11 mouse cellular contexts compared by ENCODE assay signal in genomic region chr5:116461354-116462042, GRCm38 (mm10). TPM values are rescaled to one million over a fixed set of nuclear protein-coding genes. Genes with fewer than 3 reads are reported as not detected.
A peak's percentile ranks its signal among the peaks of the same experiment; 100 is the strongest.
DNase-seq lines count a peak whose midpoint lies in the region; ATAC-seq and TF ChIP-seq lines count a peak whose summit lies in the region.
"Had no signal": no experiment of that assay in that cellular context is flagged by ENCODE, and none has a peak within 500 bp of the region (broad histone marks: within the 10 kb centered on the region; RNA-seq: fewer than 3 reads in every experiment).

No protein-coding gene starts in this region.

- H3K36me3 ChIP-seq in forebrain, embryonic 10.5 days (replicated peaks), result peaks cover 31% of the 10 kb centered on the region
- H3K36me3 ChIP-seq in forebrain, embryonic 16.5 days (ENCODE audit: control insufficient read depth, insufficient read depth), result peaks cover 32% of the 10 kb centered on the region
- H3K36me3 ChIP-seq in limb, embryonic 14.5 days (ENCODE audit: control insufficient read depth, insufficient read depth, low read length), result no peaks in the 10 kb centered on the region
- H3K36me3 ChIP-seq: liver, embryonic 13.5 days had no signal

- no peak for ATAC-seq in forebrain, embryonic 16.5 days
- ATAC-seq in limb, embryonic 14.5 days (ENCODE audit: low FRiP score, low read depth), result peak; percentile 62
- ATAC-seq in monocyte, adult 5-6 weeks (replicated peaks; ENCODE audit: insufficient number of reproducible peaks, low FRiP score, low TSS enrichment, poor library complexity, severe bottlenecking), result no peak

- H3K9me3 ChIP-seq in forebrain, embryonic 10.5 days, result peaks cover 17% of the 10 kb centered on the region
- H3K9me3 ChIP-seq in forebrain, embryonic 16.5 days (ENCODE audit: control insufficient read depth, low read length), result peaks cover 15% of the 10 kb centered on the region
- H3K9me3 ChIP-seq in limb, embryonic 14.5 days (ENCODE audit: control insufficient read depth, low read length), result peaks cover 10% of the 10 kb centered on the region
- H3K9me3 ChIP-seq: liver, embryonic 13.5 days had no signal

- no peak for TF ChIP-seq POLR2A in limb, embryonic 14.5 days (IDR thresholded peaks at IDR 0.05; ENCODE audit: borderline replicate concordance, extremely low read depth, insufficient read depth, insufficient read length)

- H3K4me1 ChIP-seq in forebrain, embryonic 10.5 days, result peaks cover 24% of the 10 kb centered on the region
- peaks cover 21% of the 10 kb centered on the region for H3K4me1 ChIP-seq in forebrain, embryonic 16.5 days (replicated peaks; ENCODE audit: control insufficient read depth, insufficient read depth, low read length)
- H3K4me1 ChIP-seq in limb, embryonic 14.5 days (ENCODE audit: control insufficient read depth, insufficient read depth, low read length), result peaks cover 11% of the 10 kb centered on the region
- H3K4me1 ChIP-seq: liver, embryonic 13.5 days had no signal

- 37% methylated on average over 11 of the region's 11 CpGs for WGBS in forebrain, embryonic 10.5 days
- WGBS in forebrain, embryonic 16.5 days, result 14% methylated on average over 11 of the region's 11 CpGs
- WGBS in limb, embryonic 14.5 days, result 23% methylated on average over 11 of the region's 11 CpGs

- no peak overlapping the region for H3K27ac ChIP-seq in forebrain, embryonic 10.5 days
- H3K27ac ChIP-seq in forebrain, embryonic 16.5 days (ENCODE audit: low read length), result no peak overlapping the region
- no peak overlapping the region for H3K27ac ChIP-seq in limb, embryonic 14.5 days (replicated peaks; ENCODE audit: low read depth, low read length)
- H3K27ac ChIP-seq: liver, embryonic 13.5 days had no signal

- no peak overlapping the region for H3K9ac ChIP-seq in forebrain, embryonic 16.5 days (replicated peaks; ENCODE audit: low read depth, low read length)
- H3K9ac ChIP-seq in limb, embryonic 14.5 days (ENCODE audit: low read depth, low read length, severe bottlenecking), result no peak overlapping the region
- H3K9ac ChIP-seq: liver, embryonic 13.5 days had no signal

- DNase-seq in forebrain, embryonic 10.5 days (ENCODE audit: extremely low spot score, low spot score), result peak; percentile 35
- peak; percentile 6 for DNase-seq in thymus, postnatal 14 days
- DNase-seq in thymus, postnatal 4 days, result no peak
- peak; percentile 38 for DNase-seq in limb, embryonic 14.5 days (ENCODE audit: low spot score)
- no peak for DNase-seq in layer of hippocampus, postnatal 25 days (ENCODE audit: extremely low spot score in 1 of 2, low spot score in 1 of 2)
- DNase-seq in heart, adult 8-10 months (ENCODE audit: low spot score), result no peak
- DNase-seq: B cell, adult 2 months; cerebellum, adult 9-11 months; liver, embryonic 13.5 days had no signal

- H3K27me3 ChIP-seq in forebrain, embryonic 10.5 days (ENCODE audit: poor library complexity, severe bottlenecking), result peaks cover 35% of the 10 kb centered on the region
- H3K27me3 ChIP-seq in forebrain, embryonic 16.5 days (replicated peaks; ENCODE audit: control insufficient read depth, insufficient read depth, low read length), result no peaks in the 10 kb centered on the region
- H3K27me3 ChIP-seq in limb, embryonic 14.5 days (ENCODE audit: control insufficient read depth, insufficient read depth, low read length), result no peaks in the 10 kb centered on the region
- H3K27me3 ChIP-seq: liver, embryonic 13.5 days had no signal

- no peak overlapping the region for H3K4me3 ChIP-seq in forebrain, embryonic 10.5 days
- no peak overlapping the region for H3K4me3 ChIP-seq in forebrain, embryonic 16.5 days (replicated peaks; ENCODE audit: low read length)
- no peak overlapping the region for H3K4me3 ChIP-seq in limb, embryonic 14.5 days (replicated peaks; ENCODE audit: low read length)
- H3K4me3 ChIP-seq: liver, embryonic 13.5 days had no signal

- no peak overlapping the region for H3K4me2 ChIP-seq in forebrain, embryonic 16.5 days (ENCODE audit: low read length)
- H3K4me2 ChIP-seq in limb, embryonic 14.5 days (replicated peaks; ENCODE audit: low read depth, low read length, severe bottlenecking), result no peak overlapping the region
- H3K4me2 ChIP-seq: liver, embryonic 13.5 days had no signal

RNA-seq across cellular contexts. Expression of gene Hspb8, which starts 38.8 kb away (rescaled TPM):
- 8.5 and 8.6 TPM in 2 replicates for polyA plus RNA-seq in forebrain, embryonic 10.5 days (2016; fragmentation: Nextera tagmentation; extraction: Ambion mirVana)
- 3.7 and 4.8 TPM in 2 replicates for polyA plus RNA-seq in forebrain, embryonic 16.5 days (2015; fragmentation: Nextera tagmentation; extraction: Ambion mirVana)
- 25.3 and 25.6 TPM in 2 replicates for polyA plus RNA-seq in limb, embryonic 14.5 days (2012; rRNA removed)
- polyA plus RNA-seq in limb, embryonic 14.5 days (2014; fragmentation: Nextera tagmentation; extraction: Ambion mirVana), result 16.0 and 19.7 TPM in 2 replicates
- total RNA-seq in monocyte, adult 5-6 weeks (2017), result not detected in 3 replicates
- total RNA-seq in layer of hippocampus, postnatal 25 days (2021), result 10 to 100 TPM; 11.7 to 13.6 TPM
- 100 to 1,000 TPM; 427 to 604 (median 541) TPM for total RNA-seq in heart, adult 8-10 months (2022)

Comparison
In these comparisons a context has a peak if more than half of its experiments do, and no peak if none do; other contexts are left out.
1. DNase-seq: peak in forebrain, embryonic 10.5 days (single experiment), thymus, postnatal 14 days (single experiment) and limb, embryonic 14.5 days (single experiment); none in thymus, postnatal 4 days (single experiment), layer of hippocampus, postnatal 25 days (0 of 2) and heart, adult 8-10 months (single experiment).
2. RNA of gene Hspb8, which starts 38.8 kb away (total RNA-seq): 427 to 604 TPM in heart, adult 8-10 months; 11.7 to 13.6 TPM in layer of hippocampus, postnatal 25 days and not detected in monocyte, adult 5-6 weeks; every median in the first group is over 10 times any median in the second.